Mouse (Mus musculus) liver, embryonic 13.5 days (tissue): ENCODE results near the gene Opn4. TPM values are rescaled to one million over a fixed set of nuclear protein-coding genes. Genes with fewer than 3 reads are reported as not detected.

Experiments
- ATAC-seq: fragments of 200-750 bp; cut with Nextera tagmentation; 2 replicates; pipeline ENCODE4 v1.8.0; 2017; ENCODE audit warnings: low read depth, mild to moderate bottlenecking, moderate number of reproducible peaks, moderate library complexity
- DNase-seq: peaks from one replicate; pipeline ENCODE4 v3.0.0; 2022
- H3K27ac ChIP-seq: fragments of 300-500 bp; sonication (generic); 2 replicates; pipeline ENCODE4 v1.5.1; 2015; ENCODE audit warnings: moderate library complexity, mild to moderate bottlenecking, inconsistent platforms
- H3K27me3 ChIP-seq: fragments of 300-500 bp; sonication (generic); 2 replicates; pipeline ENCODE4 v1.6.1; 2015; ENCODE audit warnings: mild to moderate bottlenecking, inconsistent platforms
- H3K36me3 ChIP-seq: fragments of 300-500 bp; sonication (generic); 2 replicates; pipeline ENCODE4 v1.6.1; 2015; ENCODE audit warnings: mild to moderate bottlenecking, inconsistent platforms
- H3K4me1 ChIP-seq: fragments of 300-500 bp; sonication (generic); replicated peaks from 2 replicates; pipeline ENCODE4 v1.6.1; 2015; ENCODE audit warnings: inconsistent platforms
- H3K4me2 ChIP-seq: fragments of 300-500 bp; sonication (generic); 2 replicates; pipeline ENCODE4 v1.6.1; 2015; ENCODE audit warnings: inconsistent platforms, mild to moderate bottlenecking, moderate library complexity
- H3K4me3 ChIP-seq: fragments of 300-500 bp; sonication (generic); replicated peaks from 2 replicates; pipeline ENCODE4 v1.5.1; 2015; ENCODE audit warnings: mild to moderate bottlenecking, inconsistent platforms
- H3K9ac ChIP-seq: fragments of 300-500 bp; sonication (generic); 2 replicates; pipeline ENCODE4 v1.6.1; 2015; ENCODE audit warnings: mild to moderate bottlenecking, inconsistent platforms
- H3K9me3 ChIP-seq: fragments of 300-500 bp; sonication (generic); replicated peaks from 2 replicates; pipeline ENCODE4 v1.6.1; 2016; ENCODE audit warnings: inconsistent platforms
- WGBS: fragments of 180-500 bp; shearing (Covaris S2); methylation state at CpG from one replicate; pipeline ENCODE4 v1.1.7; 2015; ENCODE audit not compliant: insufficient replicate concordance; 5-methylcytosine and 5-hydroxymethylcytosine counted together
- polyA plus RNA-seq: library from polyadenylated mRNA; unstranded; fragments of >200 nt; fragmentation: Nextera tagmentation; extraction: Ambion mirVana; gene quantifications from 2 replicates; pipeline ENCODE4 v1.2.1, GENCODE M21; 2015

The Opn4 gene
- not detected in 2 replicates for polyA plus RNA-seq

DNA sequence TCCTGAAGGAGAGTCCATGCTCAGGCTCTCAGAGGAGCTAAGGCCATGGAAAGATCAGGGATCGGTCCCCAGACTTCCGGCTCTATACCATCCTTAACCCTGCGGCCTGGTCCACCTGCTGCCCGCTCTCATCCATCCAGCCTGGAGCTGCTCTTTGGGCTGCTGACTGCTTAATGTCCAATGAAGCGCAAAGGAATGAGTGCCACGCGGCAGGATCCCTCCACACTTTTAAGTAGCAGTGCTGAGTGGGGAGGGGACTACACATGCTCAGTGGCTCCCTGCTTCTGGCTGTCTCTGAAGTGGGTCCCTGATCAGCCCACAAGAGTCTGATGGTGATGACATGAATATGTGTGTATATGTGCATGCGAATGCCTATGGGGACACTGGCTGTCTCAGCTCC, at the start of gene Opn4:
Opn4 (minus strand) TSS at position 202 of the 400 bp plus-strand sequence.
- Histone ChIP-seq H3K9ac (no peak within 1 kb of the TSS), H3K27ac (no peak within 1 kb of the TSS), H3K36me3 (no peaks in the 10 kb centered on the region), H3K4me1 (no peaks in the 10 kb centered on the region), H3K27me3 (0 out of 2 replicates have a peak, but pooled peaks cover 8% of the 10 kb centered on the region), H3K9me3 (no peaks in the 10 kb centered on the region), H3K4me3 (no peak within 1 kb of the TSS), H3K4me2 (no peak within 1 kb of the TSS)
- DNase-seq (no peak), ATAC-seq (no peak)
- 85% methylated on average over 8 of the region's 8 CpGs for WGBS

DNA sequence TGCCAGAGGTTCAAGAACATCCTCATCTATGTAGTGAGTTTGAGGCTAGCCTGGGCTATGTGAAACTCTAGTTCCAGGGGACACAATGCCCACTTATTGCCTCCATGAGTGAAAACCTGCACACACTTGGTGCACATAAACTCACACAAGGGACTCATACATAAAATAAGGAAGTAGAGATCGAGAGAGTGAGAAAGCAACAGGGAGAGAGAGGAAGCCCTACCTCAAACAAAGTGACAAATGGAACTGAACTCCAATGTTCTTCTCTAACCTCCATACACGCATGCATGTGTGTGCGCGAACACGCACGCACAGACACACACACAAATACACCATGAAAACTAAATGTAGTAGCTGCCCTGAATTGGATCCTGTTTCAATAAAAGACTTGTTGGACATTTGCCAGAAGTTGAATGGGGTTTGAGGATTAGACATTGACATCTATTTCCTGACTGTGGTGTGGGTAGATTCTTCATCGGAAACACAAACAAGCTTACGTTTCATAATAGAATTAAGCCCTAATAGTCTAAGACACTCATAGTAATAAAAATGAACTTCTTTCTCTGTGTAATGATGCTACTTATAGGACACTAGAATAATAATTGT, 48.0 kb upstream of the Opn4 start:
- WGBS: 68% methylated on average over 8 of the region's 8 CpGs
- Histone ChIP-seq H3K4me3 (no peak overlapping the region), H3K4me1 (peaks cover 16% of the 10 kb centered on the region), H3K9me3 (no peaks in the 10 kb centered on the region), H3K27me3 (no peaks in the 10 kb centered on the region), H3K4me2 (no peak overlapping the region), H3K27ac (no peak overlapping the region), H3K36me3 (no peaks in the 10 kb centered on the region), H3K9ac (no peak overlapping the region)
- ATAC-seq (no peak), DNase-seq (no peak)

DNA sequence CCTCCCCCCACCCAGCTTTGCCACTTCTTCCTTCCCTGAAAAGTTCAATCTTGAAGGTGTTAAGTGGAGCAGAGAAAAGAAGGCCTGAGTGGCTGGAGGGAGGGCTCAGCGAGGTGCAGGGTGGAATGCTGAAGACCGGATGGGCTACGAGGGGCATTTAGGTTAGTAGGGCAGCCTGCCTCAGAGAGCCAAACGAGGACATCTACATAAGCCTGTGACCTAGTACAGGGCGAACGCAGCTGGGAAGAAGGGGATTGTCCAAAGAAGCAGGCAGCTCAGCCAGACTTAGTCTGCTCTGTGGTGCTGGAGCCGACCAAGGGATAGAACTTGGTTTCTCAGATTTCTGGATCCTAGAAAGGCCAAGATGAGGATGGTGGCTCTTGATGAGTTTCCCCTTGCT, 44.2 kb upstream of the Opn4 start:
- Histone ChIP-seq H3K36me3 (no peaks in the 10 kb centered on the region), H3K4me1 (peaks cover 18% of the 10 kb centered on the region), H3K4me2 (no peak overlapping the region), H3K9ac (no peak overlapping the region), H3K27ac (no peak overlapping the region), H3K4me3 (no peak overlapping the region), H3K27me3 (no peaks in the 10 kb centered on the region), H3K9me3 (no peaks in the 10 kb centered on the region)
- 78% methylated on average over 7 of the region's 7 CpGs for WGBS
- no peak for DNase-seq
- no peak for ATAC-seq

DNA sequence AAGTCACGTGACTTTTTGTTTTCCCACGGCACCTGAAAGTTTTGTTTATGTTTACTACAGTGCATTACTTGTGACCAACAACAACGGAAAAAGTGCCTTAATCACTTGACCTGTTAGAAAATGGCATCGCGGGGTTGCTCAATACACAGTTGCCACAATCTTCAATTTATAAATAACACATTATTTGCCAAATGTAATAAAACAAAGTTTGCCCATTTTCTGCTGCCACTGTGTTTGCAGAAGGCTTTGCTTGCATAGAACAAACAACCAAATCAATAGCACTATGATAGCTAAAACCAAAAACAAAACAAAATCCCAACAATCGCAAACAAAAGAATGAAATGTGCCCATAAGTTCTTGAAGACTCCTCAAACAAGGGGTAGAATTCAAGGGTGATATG, 35.8 kb upstream of the Opn4 start:
- Histone ChIP-seq H3K27ac (no peak overlapping the region), H3K27me3 (no peaks in the 10 kb centered on the region), H3K9ac (no peak overlapping the region), H3K36me3 (no peaks in the 10 kb centered on the region), H3K4me3 (no peak overlapping the region), H3K4me1 (peaks cover 30% of the 10 kb centered on the region), H3K4me2 (no peak overlapping the region), H3K9me3 (no peaks in the 10 kb centered on the region)
- DNase-seq: no peak
- no peak for ATAC-seq
- WGBS: 75% methylated on average over 6 of the region's 6 CpGs

DNA sequence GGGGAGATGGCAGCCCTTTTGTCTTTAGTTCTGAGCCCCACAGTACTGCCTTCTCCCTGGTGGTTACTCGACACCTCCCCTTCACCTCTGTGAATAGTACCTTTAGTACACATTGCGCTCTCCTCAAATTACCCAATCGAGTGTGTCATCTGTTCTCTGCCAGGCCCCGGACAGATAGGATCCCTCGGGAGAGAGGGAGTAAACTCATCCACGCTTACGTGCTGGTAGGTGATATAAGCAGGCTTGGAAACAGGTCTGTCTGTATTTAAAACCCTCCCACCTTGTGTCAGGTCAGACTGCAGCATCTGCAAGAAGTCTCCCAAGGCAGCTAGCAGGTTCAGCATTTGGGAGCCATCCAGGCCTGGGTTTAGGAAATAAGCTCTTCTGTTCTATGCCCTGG, 35.2 kb upstream of the Opn4 start:
- ATAC-seq (no peak), DNase-seq (no peak)
- Histone ChIP-seq H3K36me3 (no peaks in the 10 kb centered on the region), H3K27me3 (no peaks in the 10 kb centered on the region), H3K27ac (peak overlapping the region; percentile 30; the same call in 1 of the 2 replicates), H3K9ac (no peak overlapping the region), H3K9me3 (no peaks in the 10 kb centered on the region), H3K4me1 (peaks cover 30% of the 10 kb centered on the region), H3K4me2 (no peak overlapping the region), H3K4me3 (no peak overlapping the region)
- WGBS: 55% methylated on average over 7 of the region's 7 CpGs

DNA sequence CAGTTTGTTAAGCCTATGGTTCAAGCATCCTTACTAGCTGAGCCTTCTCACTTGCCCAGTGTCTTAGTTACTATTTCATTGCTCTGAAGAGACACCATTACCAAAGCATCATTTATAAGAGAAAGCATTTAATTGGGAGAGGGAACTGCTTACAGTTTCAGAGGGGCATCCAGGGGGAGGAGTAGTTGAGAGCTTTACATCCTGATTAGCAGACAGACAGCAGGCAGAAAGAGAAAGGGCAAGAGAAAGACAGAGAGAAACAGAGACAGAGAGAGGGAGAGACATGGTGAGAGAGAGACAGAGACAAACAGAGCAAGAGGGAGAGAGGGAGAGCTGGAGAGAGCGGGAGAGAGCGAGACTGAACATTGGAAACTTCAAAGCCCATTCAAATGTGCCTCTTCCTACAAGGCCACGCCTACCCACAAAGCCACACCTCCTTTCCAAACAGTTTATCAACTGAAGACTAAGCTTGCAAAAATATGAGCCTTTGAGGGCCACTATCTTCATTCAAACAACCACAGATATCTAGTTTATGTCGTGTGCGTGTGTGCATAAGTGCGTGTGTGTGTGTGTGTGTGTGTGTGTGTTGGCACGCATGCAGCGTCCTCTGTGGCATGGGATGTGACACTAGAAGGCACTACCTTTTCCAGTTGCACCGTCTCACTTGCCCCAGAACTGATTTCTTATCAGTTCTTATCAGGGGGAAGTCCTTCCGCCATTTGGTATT, 32.9 kb upstream of the Opn4 start:
- H3K4me1 ChIP-seq: peaks cover 30% of the 10 kb centered on the region
- H3K4me3 ChIP-seq: peak overlapping the region; percentile 21
- H3K27ac ChIP-seq: peak overlapping the region; percentile 69
- H3K9me3 ChIP-seq: no peaks in the 10 kb centered on the region
- H3K27me3 ChIP-seq: no peaks in the 10 kb centered on the region
- H3K4me2 ChIP-seq: peak overlapping the region; percentile 54
- ATAC-seq: peak; percentile 78
- H3K9ac ChIP-seq: peak overlapping the region; percentile 41; the same call in 1 of the 2 replicates
- no peaks in the 10 kb centered on the region for H3K36me3 ChIP-seq
- no peak for DNase-seq
- WGBS: 21% methylated on average over 10 of the region's 10 CpGs

DNA sequence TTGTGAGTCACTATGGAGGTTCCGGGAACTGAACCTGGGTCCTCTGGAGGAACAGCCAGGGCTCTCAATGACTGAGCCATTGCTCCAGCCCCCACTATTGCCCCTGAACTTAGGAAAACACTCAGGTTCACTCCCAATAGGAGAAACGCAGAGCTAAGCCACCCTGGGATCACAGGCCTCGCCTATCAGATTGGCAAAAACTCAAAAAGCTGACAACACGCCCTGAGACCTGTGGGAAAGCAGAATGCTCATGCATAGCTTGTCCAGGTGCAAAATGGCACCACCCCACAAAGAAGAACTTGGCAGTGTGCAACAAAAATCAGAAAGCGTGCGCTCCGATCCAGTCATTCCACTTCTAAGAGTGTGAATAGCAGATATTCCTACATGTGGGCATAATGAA, 26.9 kb upstream of the Opn4 start:
- no peaks in the 10 kb centered on the region for H3K9me3 ChIP-seq
- ATAC-seq: no peak
- WGBS: 70% methylated on average over 7 of the region's 7 CpGs
- H3K27ac ChIP-seq: no peak overlapping the region; the same call in 1 of the 2 replicates
- peaks cover 45% of the 10 kb centered on the region for H3K4me1 ChIP-seq
- no peaks in the 10 kb centered on the region for H3K36me3 ChIP-seq
- H3K4me2 ChIP-seq: no peak overlapping the region
- no peak overlapping the region for H3K4me3 ChIP-seq
- no peaks in the 10 kb centered on the region for H3K27me3 ChIP-seq
- H3K9ac ChIP-seq: no peak overlapping the region
- no peak for DNase-seq

DNA sequence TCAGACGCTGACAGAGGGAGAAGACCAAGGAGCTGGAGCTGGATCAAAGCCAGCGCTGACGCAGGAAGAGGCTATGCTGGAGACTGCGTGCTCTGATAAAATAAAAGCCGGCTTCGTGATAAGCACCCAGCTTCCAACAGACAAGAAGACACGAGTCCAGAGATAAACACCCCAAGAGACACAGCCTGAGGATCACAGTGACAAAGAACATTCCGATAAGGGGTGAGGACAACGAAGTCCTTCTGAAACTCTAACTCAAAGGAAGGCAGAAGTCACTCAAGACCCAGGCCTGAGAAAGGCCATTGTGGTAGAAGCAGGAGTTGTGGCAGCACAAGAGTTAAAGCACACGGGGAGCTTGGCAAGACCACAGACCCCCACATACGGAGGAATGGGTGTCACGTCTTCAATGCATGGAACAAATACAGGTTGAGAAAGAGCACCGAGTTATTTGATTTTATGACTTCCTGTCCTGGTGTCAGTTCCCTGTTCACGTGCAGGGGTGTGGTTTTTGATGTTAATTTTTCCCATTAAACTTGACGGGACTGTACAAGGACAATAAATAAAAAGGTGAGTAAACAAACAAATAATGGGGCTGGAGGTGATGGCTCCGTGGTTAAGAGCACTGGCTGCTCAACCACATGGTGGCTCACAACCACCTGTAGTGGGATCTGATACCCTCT, 23.7 kb upstream of the Opn4 start:
- Histone ChIP-seq H3K36me3 (no peaks in the 10 kb centered on the region), H3K27ac (peak overlapping the region; percentile 84), H3K4me2 (peak overlapping the region; percentile 50), H3K9me3 (no peaks in the 10 kb centered on the region), H3K4me3 (peak overlapping the region; percentile 14; the same call in 1 of the 2 replicates), H3K4me1 (peaks cover 65% of the 10 kb centered on the region), H3K9ac (peak overlapping the region; percentile 58; the same call in 1 of the 2 replicates), H3K27me3 (no peaks in the 10 kb centered on the region)
- 12% methylated on average over 16 of the region's 16 CpGs for WGBS
- ATAC-seq: peak; percentile 93
- DNase-seq: peak; percentile 44

DNA sequence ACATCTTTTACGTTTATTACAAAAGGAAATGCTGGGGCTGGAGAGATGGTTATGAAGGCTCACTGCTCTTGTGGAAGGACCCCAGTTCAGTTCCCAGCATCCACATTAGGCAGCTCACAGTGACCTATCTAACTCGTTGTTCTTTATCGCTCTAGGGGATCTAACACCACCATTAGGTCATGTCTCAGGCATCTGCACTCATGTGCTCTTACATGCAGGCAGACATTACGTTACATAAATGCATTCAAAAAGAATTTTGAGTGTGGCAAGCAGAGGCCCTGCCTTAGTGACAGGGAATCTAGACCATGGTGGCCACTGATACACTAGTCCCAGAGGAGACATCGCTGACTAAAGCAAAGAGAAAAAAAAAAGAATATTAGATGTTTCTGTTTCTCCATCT, 23.1 kb upstream of the Opn4 start:
- Histone ChIP-seq H3K4me3 (no peak overlapping the region; the same call in 1 of the 2 replicates), H3K4me1 (peaks cover 67% of the 10 kb centered on the region), H3K27me3 (no peaks in the 10 kb centered on the region), H3K9me3 (no peaks in the 10 kb centered on the region), H3K36me3 (no peaks in the 10 kb centered on the region), H3K4me2 (peak overlapping the region; percentile 50), H3K9ac (peak overlapping the region; percentile 58; the same call in 1 of the 2 replicates), H3K27ac (peak overlapping the region; percentile 84)
- ATAC-seq (no peak), DNase-seq (no peak)
- WGBS: 49% methylated on average over 5 of the region's 5 CpGs

DNA sequence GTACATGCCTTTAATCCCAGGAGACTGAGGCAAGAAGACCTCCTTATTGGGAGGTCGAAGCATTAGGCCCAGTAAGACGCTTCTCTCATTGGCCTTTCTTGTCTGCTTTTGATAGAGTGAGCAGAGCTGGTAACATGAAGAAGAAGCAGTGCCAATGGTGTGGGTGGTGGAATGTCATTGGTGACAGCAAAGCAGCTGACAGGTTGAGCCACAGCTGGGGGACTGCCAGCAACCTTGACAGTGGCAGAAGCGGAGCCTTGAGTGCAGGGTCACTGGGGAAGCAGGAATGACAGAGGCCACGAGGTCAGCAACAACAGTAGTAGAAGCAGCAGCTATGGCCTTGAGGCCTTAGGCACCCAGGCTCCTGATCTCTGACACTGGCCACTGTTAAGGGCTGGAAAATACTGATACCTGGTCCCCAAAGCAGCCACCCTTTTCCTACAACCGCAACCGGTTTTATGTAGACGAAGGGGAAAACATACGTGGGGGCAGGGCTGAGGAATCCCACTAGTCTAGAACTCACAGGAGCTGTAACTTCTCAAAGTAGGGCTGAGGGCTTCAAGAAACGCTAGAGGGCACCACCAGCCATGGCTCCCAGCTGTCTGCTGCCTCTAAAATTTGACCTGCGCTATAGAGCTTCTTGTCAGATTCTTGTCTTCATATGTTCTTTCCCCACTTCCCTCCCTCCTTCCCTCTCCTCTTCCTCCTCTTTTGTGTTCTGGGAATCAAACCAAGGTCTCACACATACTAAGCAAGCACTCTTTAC, 20.9 kb upstream of the Opn4 start:
- H3K4me2 ChIP-seq: no peak overlapping the region
- no peak overlapping the region for H3K4me3 ChIP-seq
- H3K9ac ChIP-seq: peak overlapping the region; percentile 26; the same call in 1 of the 2 replicates
- H3K4me1 ChIP-seq: peaks cover 61% of the 10 kb centered on the region
- H3K36me3 ChIP-seq: no peaks in the 10 kb centered on the region
- peak overlapping the region; percentile 64 for H3K27ac ChIP-seq
- no peaks in the 10 kb centered on the region for H3K9me3 ChIP-seq
- peak; percentile 47 for ATAC-seq
- no peaks in the 10 kb centered on the region for H3K27me3 ChIP-seq
- DNase-seq: peak; percentile 53
- WGBS: 18% methylated on average over 10 of the region's 10 CpGs

DNA sequence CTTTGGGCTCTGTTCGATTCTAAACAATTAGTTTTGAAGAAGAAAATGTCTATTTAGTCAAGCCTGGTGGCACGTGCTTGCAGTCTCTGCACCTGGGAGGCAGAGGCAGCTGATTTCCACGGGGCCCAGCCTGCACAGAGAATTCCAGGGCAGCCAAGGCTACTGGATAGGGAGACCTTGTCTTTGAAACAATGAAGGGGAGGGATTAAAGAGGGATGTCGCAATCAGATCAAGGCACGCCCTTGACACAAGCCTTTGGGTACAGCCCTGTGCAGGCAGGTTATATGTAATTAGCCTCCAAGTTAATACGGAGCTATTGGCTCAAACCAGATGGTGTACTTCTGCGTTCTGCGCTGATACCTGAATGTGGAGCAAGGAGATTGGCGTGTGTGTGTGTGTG, 18.9 kb upstream of the Opn4 start:
- no peak for ATAC-seq

More for the DNA sequence above, 18.9 kb upstream of the Opn4 start:
- DNase-seq: no peak
- 31% methylated on average over 9 of the region's 9 CpGs for WGBS
- Histone ChIP-seq H3K36me3 (no peaks in the 10 kb centered on the region), H3K27ac (no peak overlapping the region), H3K4me1 (peaks cover 56% of the 10 kb centered on the region), H3K9ac (no peak overlapping the region), H3K4me3 (no peak overlapping the region), H3K27me3 (no peaks in the 10 kb centered on the region), H3K4me2 (no peak overlapping the region), H3K9me3 (no peaks in the 10 kb centered on the region)
